Mouse (Mus musculus) heart, embryonic 10.5 days (tissue): ENCODE data around the gene S1pr4. TPM values are rescaled to one million over a fixed set of nuclear protein-coding genes. Genes with fewer than 3 reads are reported as not detected.

ENCODE experiments used
- DNase-seq: peaks from one replicate; pipeline ENCODE4 v3.0.0-alpha.2; 2017; ENCODE audit warnings: low spot score
- H3K27ac ChIP-seq: fragments of 300-500 bp; sonication (generic); 2 replicates; pipeline ENCODE4 v1.5.1; 2016; ENCODE audit warnings: mild to moderate bottlenecking
- H3K27me3 ChIP-seq: fragments of 300-500 bp; sonication (generic); 2 replicates; pipeline ENCODE4 v1.6.1; 2016; ENCODE audit warnings: mild to moderate bottlenecking; ENCODE audit not compliant: poor library complexity, insufficient read depth, severe bottlenecking
- H3K36me3 ChIP-seq: fragments of 300-500 bp; sonication (generic); 2 replicates; pipeline ENCODE4 v1.6.1; 2016; ENCODE audit warnings: mild to moderate bottlenecking, moderate library complexity
- H3K4me1 ChIP-seq: fragments of 300-500 bp; sonication (generic); 2 replicates; pipeline ENCODE4 v1.6.1; 2016; ENCODE audit warnings: mild to moderate bottlenecking
- H3K4me3 ChIP-seq: fragments of 300-500 bp; sonication (generic); 2 replicates; pipeline ENCODE4 v1.5.1; 2016; ENCODE audit warnings: mild to moderate bottlenecking, moderate library complexity
- H3K9me3 ChIP-seq: fragments of 300-500 bp; sonication (generic); 2 replicates; pipeline ENCODE4 v1.6.1; 2016; ENCODE audit warnings: mild to moderate bottlenecking, moderate library complexity
- WGBS: fragments of 180-500 bp; shearing (Covaris S2); methylation state at CpG from one replicate; pipeline ENCODE4 v1.1.7; 2016; 5-methylcytosine and 5-hydroxymethylcytosine counted together
- polyA plus RNA-seq: library from polyadenylated mRNA; unstranded; fragments of >200 nt; fragmentation: Nextera tagmentation; extraction: Ambion mirVana; gene quantifications from 2 replicates; pipeline ENCODE4 v1.2.1, GENCODE M21; 2016

S1pr4 gene
- polyA plus RNA-seq, 1 experiment from 2014 or later, result 0.83 TPM

DNA sequence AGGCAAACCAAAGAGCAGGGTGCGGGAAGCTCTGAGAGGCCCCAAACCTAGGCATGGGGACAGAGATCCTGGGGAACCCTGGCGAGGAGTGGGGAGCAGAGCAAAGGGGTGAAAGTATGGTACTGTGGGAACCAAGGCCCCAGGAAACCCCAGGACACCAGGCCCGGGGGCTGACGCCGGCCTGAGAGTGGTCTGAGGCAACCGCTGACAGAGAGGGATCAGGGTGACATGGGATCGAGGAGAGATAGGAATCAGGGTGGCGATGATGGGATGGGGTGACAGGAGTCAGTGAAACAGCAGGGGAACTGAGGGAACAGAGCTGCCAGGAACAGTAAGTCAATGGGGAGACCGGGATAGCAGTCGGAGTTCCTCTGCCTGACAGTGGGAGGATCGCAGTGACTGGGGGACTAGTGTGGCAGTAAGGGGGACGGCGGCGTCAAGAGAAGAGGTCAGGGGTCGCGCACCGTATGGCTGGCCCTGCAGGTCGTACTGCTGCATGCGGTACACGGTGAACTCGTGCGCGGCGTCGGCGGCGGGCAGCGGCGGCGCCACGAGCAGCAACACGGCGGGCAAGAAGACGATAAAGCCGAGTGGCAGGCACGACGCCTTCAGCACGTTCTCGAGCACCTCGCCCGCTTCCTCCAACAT, 4.2 kb downstream of the S1pr4 start:
- Histone ChIP-seq H3K36me3 (peaks cover 30% of the 10 kb centered on the region), H3K27ac (peak overlapping the region; percentile 88)

GRCm38 (mm10) chr10:81495151-81495550, 4.8 kb downstream of the S1pr4 start:
- H3K27ac ChIP-seq, result peak overlapping the region; percentile 88
- no peak for DNase-seq

More for the DNA sequence above, 4.2 kb downstream of the S1pr4 start:
- no peak for DNase-seq
- H3K4me3 ChIP-seq, result peak overlapping the region; percentile 69
- no peaks in the 10 kb centered on the region for H3K27me3 ChIP-seq
- H3K4me1 ChIP-seq, result peaks cover 40% of the 10 kb centered on the region
- WGBS, result 2% methylated on average over 41 of the region's 41 CpGs
- H3K9me3 ChIP-seq, result no peaks in the 10 kb centered on the region

GRCm38 (mm10) chr10:81494260-81495041, 5.5 kb downstream of the S1pr4 start:
- WGBS, result 88% methylated on average over 11 of the region's 11 CpGs
- H3K27ac ChIP-seq, result no peak overlapping the region
- peaks cover 43% of the 10 kb centered on the region for H3K36me3 ChIP-seq
- no peaks in the 10 kb centered on the region for H3K9me3 ChIP-seq
- no peak for DNase-seq
- H3K4me3 ChIP-seq, result peak overlapping the region; percentile 69
- H3K27me3 ChIP-seq, result no peaks in the 10 kb centered on the region
- peaks cover 39% of the 10 kb centered on the region for H3K4me1 ChIP-seq

More at GRCm38 (mm10) chr10:81495151-81495550, 4.8 kb downstream of the S1pr4 start:
- peaks cover 40% of the 10 kb centered on the region for H3K4me1 ChIP-seq
- no peaks in the 10 kb centered on the region for H3K27me3 ChIP-seq
- H3K9me3 ChIP-seq, result no peaks in the 10 kb centered on the region
- peak overlapping the region; percentile 69 for H3K4me3 ChIP-seq
- H3K36me3 ChIP-seq, result peaks cover 36% of the 10 kb centered on the region
- 66% methylated on average over 6 of the region's 6 CpGs for WGBS

- Histone ChIP-seq H3K36me3 (peaks cover 51% of the 10 kb centered on the region), H3K27me3 (no peaks in the 10 kb centered on the region)
Measured at GRCm38 (mm10) chr10:81493601-81494220, 6.2 kb downstream of the S1pr4 start.

GRCm38 (mm10) chr10:81492606-81493240, 7.2 kb downstream of the S1pr4 start:
- Histone ChIP-seq H3K27ac (no peak overlapping the region), H3K9me3 (no peaks in the 10 kb centered on the region), H3K27me3 (no peaks in the 10 kb centered on the region), H3K4me1 (peaks cover 41% of the 10 kb centered on the region), H3K4me3 (no peak overlapping the region), H3K36me3 (peaks cover 61% of the 10 kb centered on the region)
- 90% methylated on average over 11 of the region's 11 CpGs for WGBS
- DNase-seq, result no peak

More at GRCm38 (mm10) chr10:81493601-81494220, 6.2 kb downstream of the S1pr4 start:
- no peak for DNase-seq
- Histone ChIP-seq H3K27ac (no peak overlapping the region), H3K4me1 (peaks cover 34% of the 10 kb centered on the region), H3K9me3 (no peaks in the 10 kb centered on the region), H3K4me3 (no peak overlapping the region)
- WGBS, result 82% methylated on average over 8 of the region's 8 CpGs

DNA sequence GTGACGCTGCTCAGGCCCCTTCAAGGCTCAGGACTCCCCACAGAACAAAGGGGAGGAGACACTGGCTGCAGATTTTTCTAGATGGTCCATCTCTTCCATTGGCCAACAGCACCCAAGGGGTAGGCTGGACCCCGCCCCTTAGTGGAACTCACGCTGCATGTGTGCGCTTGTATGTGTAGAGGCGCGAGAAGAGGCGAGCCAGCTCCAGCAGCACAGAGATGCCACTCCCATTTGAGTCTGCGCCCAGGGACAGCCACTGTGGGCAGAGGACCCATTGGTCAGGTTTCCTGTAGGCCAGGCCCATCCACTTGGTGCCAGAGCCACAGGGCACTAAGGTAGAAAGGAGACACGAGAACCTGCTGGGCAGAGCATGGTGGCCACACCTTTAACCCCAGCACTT, 8.9 kb downstream of the S1pr4 start:
- Histone ChIP-seq H3K27me3 (no peaks in the 10 kb centered on the region), H3K9me3 (no peaks in the 10 kb centered on the region), H3K4me1 (peaks cover 38% of the 10 kb centered on the region), H3K36me3 (peaks cover 77% of the 10 kb centered on the region), H3K4me3 (no peak overlapping the region), H3K27ac (no peak overlapping the region)
- no peak for DNase-seq
- WGBS, result 86% methylated on average over 9 of the region's 9 CpGs

GRCm38 (mm10) chr10:81489941-81490340, 10.0 kb downstream of the S1pr4 start:
- no peak overlapping the region for H3K27ac ChIP-seq
- no peak for DNase-seq
- peaks cover 77% of the 10 kb centered on the region for H3K36me3 ChIP-seq
- H3K4me1 ChIP-seq, result peaks cover 30% of the 10 kb centered on the region
- 87% methylated on average over 14 of the region's 14 CpGs for WGBS
- H3K9me3 ChIP-seq, result no peaks in the 10 kb centered on the region
- no peak overlapping the region for H3K4me3 ChIP-seq
- H3K27me3 ChIP-seq, result no peaks in the 10 kb centered on the region

- no peak for DNase-seq
- Histone ChIP-seq H3K27ac (no peak overlapping the region; the same call in 1 of the 2 replicates), H3K27me3 (no peaks in the 10 kb centered on the region), H3K4me1 (peaks cover 13% of the 10 kb centered on the region), H3K36me3 (peaks cover 70% of the 10 kb centered on the region), H3K4me3 (no peak overlapping the region), H3K9me3 (no peaks in the 10 kb centered on the region)
- 55% methylated on average over 11 of the region's 11 CpGs for WGBS
Measured at GRCm38 (mm10) chr10:81488081-81488480, 11.9 kb downstream of the S1pr4 start.

DNA sequence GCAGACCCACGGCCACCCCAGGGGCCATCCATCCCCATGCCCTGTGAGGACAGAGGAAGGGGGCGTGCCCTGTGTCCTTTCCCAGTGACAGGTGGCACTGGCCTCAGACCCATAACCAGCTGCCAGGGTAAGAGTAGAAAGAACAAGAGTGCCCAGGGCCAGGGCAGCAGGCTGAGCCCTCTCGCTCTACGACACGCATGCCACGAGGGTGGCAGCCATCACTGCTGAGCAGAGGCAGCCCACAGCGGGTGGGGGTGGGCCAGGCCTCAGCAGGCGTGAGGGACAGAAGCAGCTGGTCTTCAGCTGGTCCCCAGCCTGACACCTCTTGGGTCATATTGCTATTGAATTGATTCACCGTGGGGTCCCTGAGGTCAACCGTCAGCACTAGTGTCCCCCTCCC, 13.4 kb downstream of the S1pr4 start:
- Histone ChIP-seq H3K9me3 (no peaks in the 10 kb centered on the region), H3K4me3 (no peak overlapping the region), H3K4me1 (peaks cover 27% of the 10 kb centered on the region), H3K27ac (no peak overlapping the region), H3K36me3 (peaks cover 55% of the 10 kb centered on the region), H3K27me3 (peaks cover 15% of the 10 kb centered on the region)
- no peak for DNase-seq
- 88% methylated on average over 10 of the region's 10 CpGs for WGBS

- H3K4me3 ChIP-seq, result no peak overlapping the region
- no peak overlapping the region for H3K27ac ChIP-seq
- 64% methylated on average over 7 of the region's 7 CpGs for WGBS
- no peak for DNase-seq
- H3K4me1 ChIP-seq, result peaks cover 27% of the 10 kb centered on the region
- peaks cover 45% of the 10 kb centered on the region for H3K36me3 ChIP-seq
- H3K9me3 ChIP-seq, result no peaks in the 10 kb centered on the region
- peaks cover 24% of the 10 kb centered on the region for H3K27me3 ChIP-seq
Measured at GRCm38 (mm10) chr10:81485479-81486018, 14.4 kb downstream of the S1pr4 start.

DNA sequence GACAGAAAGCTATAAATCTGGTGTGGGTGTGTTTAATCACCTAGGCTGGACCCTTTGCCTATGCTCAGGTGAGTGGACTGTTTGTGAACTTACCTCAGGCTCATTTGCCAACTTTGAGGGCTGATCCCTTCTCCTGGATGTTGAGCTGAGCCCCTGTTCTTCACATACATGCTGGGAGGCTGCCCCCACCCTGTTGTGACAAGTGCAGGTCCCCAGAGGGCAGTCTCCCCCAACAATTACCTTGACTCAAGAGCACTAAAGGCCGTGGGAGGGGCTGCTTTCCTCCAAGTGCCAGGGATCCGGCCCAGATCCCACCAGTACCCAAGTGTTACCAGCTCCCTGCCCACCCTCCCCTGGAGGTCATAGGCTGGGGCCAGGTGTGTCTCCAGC, 14.9 kb downstream of the S1pr4 start:
- 36% methylated on average over 2 of the region's 2 CpGs for WGBS
- no peak overlapping the region for H3K4me3 ChIP-seq
- no peak for DNase-seq
- no peaks in the 10 kb centered on the region for H3K9me3 ChIP-seq
- peaks cover 40% of the 10 kb centered on the region for H3K36me3 ChIP-seq
- H3K4me1 ChIP-seq, result peaks cover 27% of the 10 kb centered on the region
- peaks cover 29% of the 10 kb centered on the region for H3K27me3 ChIP-seq
- no peak overlapping the region for H3K27ac ChIP-seq

DNA sequence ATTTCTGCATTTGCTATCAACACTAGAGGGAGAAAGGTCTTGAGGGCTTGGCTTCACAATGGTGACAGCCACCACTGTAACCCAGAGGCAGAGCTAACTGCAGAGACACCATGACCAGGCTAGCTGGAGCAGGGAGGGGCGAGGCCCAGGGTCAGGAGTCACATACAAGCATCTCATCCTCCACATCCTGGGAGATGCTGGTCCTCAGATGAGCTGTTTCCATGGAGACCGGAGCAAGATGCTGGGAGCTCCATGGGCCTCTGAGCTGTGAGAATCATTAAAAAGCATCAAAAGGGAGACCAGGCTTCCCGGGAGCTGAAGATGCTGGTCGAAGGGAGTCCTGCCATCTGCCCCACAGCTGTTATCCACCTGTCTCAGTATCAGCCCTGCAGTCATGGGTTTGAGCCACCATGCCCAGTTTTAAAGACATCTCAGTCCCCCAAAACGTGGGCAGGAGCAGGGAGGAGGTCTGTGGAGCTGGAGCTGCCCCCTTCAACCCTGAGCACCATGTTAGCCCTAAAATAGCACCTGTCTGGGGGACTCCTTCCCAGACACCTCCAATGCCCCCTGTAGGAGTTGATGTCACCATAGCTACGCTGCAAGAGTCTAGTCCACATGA, 15.4 kb downstream of the S1pr4 start:
- 70% methylated on average over 6 of the region's 6 CpGs for WGBS
- Histone ChIP-seq H3K36me3 (peaks cover 35% of the 10 kb centered on the region), H3K27me3 (peaks cover 34% of the 10 kb centered on the region), H3K27ac (no peak overlapping the region), H3K4me1 (peaks cover 27% of the 10 kb centered on the region), H3K4me3 (no peak overlapping the region), H3K9me3 (no peaks in the 10 kb centered on the region)
- no peak for DNase-seq
